Mouse (Mus musculus) lung, adult 2 months (tissue): ENCODE measurements at regions not wholly inside any gene's neighbourhood (a gene's known extent, or its start where the extent isn't known, plus 50 kb on each side); places are given as distances from the start of the nearest gene placed in this dataset.

Experiments used
- CTCF ChIP-seq: fragments of 200-500 bp; IDR thresholded peaks from 2 replicates; pipeline ENCODE4 v1.5.1; 2011; ENCODE audit warnings: mild to moderate bottlenecking, low read length, control low read depth; ENCODE audit not compliant: insufficient read depth
- POLR2A ChIP-seq: fragments of 200-500 bp; IDR thresholded peaks from 2 replicates; pipeline ENCODE4 v1.6.1; 2011; ENCODE audit warnings: low read depth, mild to moderate bottlenecking, control low read depth, low read length, borderline replicate concordance; ENCODE audit errors: extremely low read depth

DNA sequence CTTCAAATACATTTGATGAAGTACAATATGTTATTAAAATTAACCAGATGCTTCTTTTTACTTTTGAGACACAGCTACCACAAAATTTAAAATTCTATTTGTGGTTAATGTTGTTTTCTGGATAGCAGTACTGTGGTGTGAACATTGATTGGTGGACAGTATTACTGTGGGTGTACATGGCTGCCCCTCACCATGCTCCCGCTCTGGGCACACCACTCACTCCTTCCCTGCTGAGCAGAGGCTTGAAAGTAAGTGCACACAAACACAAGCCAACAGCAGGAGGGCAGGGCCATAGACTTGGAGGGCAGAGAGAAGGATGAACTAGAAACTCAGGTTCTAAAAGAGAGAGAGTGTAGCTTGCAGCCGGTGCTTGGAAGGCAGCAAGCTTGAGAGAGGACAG lies 182.1 kb downstream of the Ifng start:
- no peak for TF ChIP-seq CTCF
- TF ChIP-seq POLR2A: no peak
